Mouse (Mus musculus): ENCODE data around the gene 9530068E07Rik. TPM values are rescaled to one million over a fixed set of nuclear protein-coding genes. Genes with fewer than 3 reads are reported as not detected.
A peak's percentile ranks its signal among the peaks of the same experiment; 100 is the strongest.

Gene 9530068E07Rik
- polyA plus RNA-seq, 1 experiment from 2014 or later: 136 TPM

DNA sequence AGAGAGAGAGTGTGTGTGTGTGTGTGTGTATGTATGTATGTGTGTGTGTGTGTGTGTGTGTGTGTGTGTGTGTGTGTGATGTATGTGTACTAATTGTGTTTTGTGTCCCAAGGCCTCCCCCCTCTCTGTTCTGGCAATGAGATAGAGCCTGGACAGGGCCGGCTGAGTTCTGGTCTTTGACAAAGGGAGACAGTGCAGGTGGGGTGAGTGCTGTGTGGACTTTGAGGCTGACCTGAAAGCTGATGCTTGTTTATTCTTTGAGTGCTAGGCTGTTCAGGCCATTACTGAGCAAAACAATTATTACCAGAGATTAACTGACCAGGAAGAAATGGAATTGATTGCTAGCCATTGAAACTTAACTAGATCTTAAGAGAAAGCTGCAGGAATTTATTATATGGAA, 6.3 kb downstream of the 9530068E07Rik start:
- ATAC-seq: no peak
- peaks cover 10% of the 10 kb centered on the region for H3K36me3 ChIP-seq (ENCODE audit: control insufficient read depth, insufficient read depth, low read length)
- 79% methylated on average over 1 of the region's 1 CpGs for WGBS
- H3K4me1 ChIP-seq (ENCODE audit: control insufficient read depth, insufficient read depth, low read depth, low read length): peaks cover 5% of the 10 kb centered on the region
- no peak overlapping the region for H3K9ac ChIP-seq (ENCODE audit: low read depth, low read length)
- no peak overlapping the region for H3K4me2 ChIP-seq (ENCODE audit: low read length)
- no peaks in the 10 kb centered on the region for H3K9me3 ChIP-seq (ENCODE audit: control insufficient read depth, low read length)
- H3K27me3 ChIP-seq (replicated peaks; ENCODE audit: control insufficient read depth, insufficient read depth, low read length): no peaks in the 10 kb centered on the region
- H3K4me3 ChIP-seq (ENCODE audit: low read length): no peak overlapping the region
- H3K27ac ChIP-seq (ENCODE audit: low read depth, low read length): no peak overlapping the region

DNA sequence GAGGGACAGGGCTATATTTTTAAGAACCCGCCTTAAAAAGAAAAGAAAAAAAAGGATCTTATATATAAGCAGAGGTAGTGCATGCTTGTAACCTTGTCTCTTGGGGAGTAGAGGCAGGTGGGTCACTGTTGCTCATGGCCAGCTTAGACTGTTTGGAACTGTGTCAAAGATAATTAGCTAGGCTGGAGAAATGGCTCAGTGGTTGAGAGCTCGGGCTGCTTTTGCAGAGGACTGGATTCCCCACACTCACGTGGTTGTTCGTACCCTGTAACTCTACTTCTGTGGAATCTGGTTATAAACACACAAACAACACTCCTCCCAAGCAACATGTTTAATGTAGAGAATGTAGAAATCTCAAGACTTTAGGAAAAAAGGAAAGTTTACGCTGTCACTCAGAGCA, 8.0 kb downstream of the 9530068E07Rik start:
- no peaks in the 10 kb centered on the region for H3K9me3 ChIP-seq (ENCODE audit: control insufficient read depth, low read length)
- no peak overlapping the region for H3K27ac ChIP-seq (ENCODE audit: low read depth, low read length)
- peaks cover 23% of the 10 kb centered on the region for H3K36me3 ChIP-seq (ENCODE audit: control insufficient read depth, insufficient read depth, low read length)
- ATAC-seq: no peak
- H3K27me3 ChIP-seq (replicated peaks; ENCODE audit: control insufficient read depth, insufficient read depth, low read length): no peaks in the 10 kb centered on the region
- H3K9ac ChIP-seq (ENCODE audit: low read depth, low read length): no peak overlapping the region
- no peaks in the 10 kb centered on the region for H3K4me1 ChIP-seq (ENCODE audit: control insufficient read depth, insufficient read depth, low read depth, low read length)
- no peak overlapping the region for H3K4me2 ChIP-seq (ENCODE audit: low read length)
- WGBS: 90% methylated on average over 5 of the region's 5 CpGs
- no peak overlapping the region for H3K4me3 ChIP-seq (ENCODE audit: low read length)

DNA sequence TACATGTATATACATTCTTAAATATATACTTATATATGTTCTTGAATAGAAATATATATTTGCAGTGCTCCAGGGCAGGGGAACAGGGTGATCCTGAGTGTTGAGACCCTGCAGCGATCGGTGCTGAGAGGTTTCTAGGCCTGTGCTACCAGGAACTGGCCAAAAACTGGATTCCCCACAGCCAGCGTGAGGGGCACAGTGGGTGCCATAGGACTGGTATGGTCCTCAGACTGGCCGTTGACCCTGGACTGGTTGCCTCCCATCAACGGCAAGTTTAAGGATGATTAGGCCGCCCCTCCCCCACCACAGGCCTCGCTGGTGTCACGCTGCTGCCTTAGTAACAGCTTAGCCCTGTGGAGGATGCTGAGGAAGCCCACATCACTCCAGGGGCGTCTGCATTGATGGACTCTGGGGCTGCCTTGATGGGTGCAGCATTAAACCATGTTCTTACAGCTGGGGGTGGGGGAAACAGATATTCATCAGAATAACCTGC, 9.0 kb downstream of the 9530068E07Rik start:
- Histone ChIP-seq H3K4me1 (ENCODE audit: control insufficient read depth, insufficient read depth, low read depth, low read length) (no peaks in the 10 kb centered on the region), H3K9ac (ENCODE audit: low read depth, low read length) (no peak overlapping the region), H3K9me3 (ENCODE audit: control insufficient read depth, low read length) (no peaks in the 10 kb centered on the region), H3K4me2 (ENCODE audit: low read length) (no peak overlapping the region), H3K4me3 (ENCODE audit: low read length) (no peak overlapping the region), H3K27me3 (replicated peaks; ENCODE audit: control insufficient read depth, insufficient read depth, low read length) (no peaks in the 10 kb centered on the region), H3K27ac (ENCODE audit: low read depth, low read length) (no peak overlapping the region), H3K36me3 (ENCODE audit: control insufficient read depth, insufficient read depth, low read length) (peaks cover 26% of the 10 kb centered on the region)
- no peak for ATAC-seq
- WGBS: 75% methylated on average over 9 of the region's 9 CpGs

DNA sequence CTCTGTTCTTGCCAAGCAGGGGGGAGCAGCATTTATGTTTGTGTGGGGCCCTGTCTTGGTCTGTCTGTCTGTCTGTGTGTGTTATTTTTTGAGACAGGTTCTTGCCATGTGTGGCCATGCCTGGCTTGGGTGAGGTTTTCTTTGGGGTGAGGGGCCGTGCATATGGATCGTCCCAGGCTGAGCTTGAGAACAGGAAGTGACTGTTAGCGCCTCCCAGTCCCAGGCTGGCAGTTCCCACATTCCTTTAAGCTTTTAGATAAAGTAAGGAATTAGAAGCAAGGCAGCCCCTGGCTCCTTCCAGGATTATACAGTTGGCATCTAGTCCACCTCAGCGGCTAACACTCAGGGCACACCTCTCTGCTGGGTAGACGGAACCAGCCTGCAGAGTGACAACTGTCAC, 13.1 kb downstream of the 9530068E07Rik start:
- Histone ChIP-seq H3K4me2 (ENCODE audit: low read length) (no peak overlapping the region), H3K27me3 (replicated peaks; ENCODE audit: control insufficient read depth, insufficient read depth, low read length) (no peaks in the 10 kb centered on the region), H3K9me3 (ENCODE audit: control insufficient read depth, low read length) (no peaks in the 10 kb centered on the region), H3K4me3 (ENCODE audit: low read length) (no peak overlapping the region), H3K27ac (ENCODE audit: low read depth, low read length) (no peak overlapping the region), H3K9ac (ENCODE audit: low read depth, low read length) (no peak overlapping the region), H3K36me3 (ENCODE audit: control insufficient read depth, insufficient read depth, low read length) (peaks cover 23% of the 10 kb centered on the region), H3K4me1 (ENCODE audit: control insufficient read depth, insufficient read depth, low read depth, low read length) (no peaks in the 10 kb centered on the region)
- ATAC-seq: no peak
- WGBS: 86% methylated on average over 5 of the region's 5 CpGs

DNA sequence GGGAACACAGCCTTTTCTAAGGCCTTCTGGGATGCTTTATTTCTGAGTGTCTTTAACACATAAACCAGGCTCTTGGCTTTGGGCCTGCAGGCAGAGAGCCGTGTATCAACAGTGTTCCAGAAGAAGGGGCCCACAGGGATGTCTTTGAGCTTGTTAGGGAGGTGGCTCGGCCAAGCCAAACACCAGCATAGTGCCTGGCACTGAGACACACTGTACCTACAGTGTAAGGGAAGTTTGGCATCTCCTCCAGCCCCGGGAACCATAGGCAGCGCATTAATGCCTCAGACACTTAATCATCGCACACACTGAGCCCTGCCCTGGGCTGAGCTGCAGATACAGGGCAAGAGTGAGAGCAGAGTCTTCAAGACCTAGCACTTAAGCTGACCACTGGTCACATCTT, 22.1 kb downstream of the 9530068E07Rik start:
- no peak overlapping the region for H3K27ac ChIP-seq (ENCODE audit: low read depth, low read length)
- H3K4me3 ChIP-seq (ENCODE audit: low read length): no peak overlapping the region
- ATAC-seq: 0 out of 2 replicates have a peak, but pooled peaks have one; percentile 24
- 60% methylated on average over 5 of the region's 5 CpGs for WGBS
- H3K9ac ChIP-seq (ENCODE audit: low read depth, low read length): no peak overlapping the region
- no peak overlapping the region for H3K4me2 ChIP-seq (ENCODE audit: low read length)
- peaks cover 2% of the 10 kb centered on the region; the same call in 1 of the 2 replicates for H3K27me3 ChIP-seq (replicated peaks; ENCODE audit: control insufficient read depth, insufficient read depth, low read length)
- H3K4me1 ChIP-seq (ENCODE audit: control insufficient read depth, insufficient read depth, low read depth, low read length): no peaks in the 10 kb centered on the region
- no peaks in the 10 kb centered on the region for H3K9me3 ChIP-seq (ENCODE audit: control insufficient read depth, low read length)
- H3K36me3 ChIP-seq (ENCODE audit: control insufficient read depth, insufficient read depth, low read length): no peaks in the 10 kb centered on the region

DNA sequence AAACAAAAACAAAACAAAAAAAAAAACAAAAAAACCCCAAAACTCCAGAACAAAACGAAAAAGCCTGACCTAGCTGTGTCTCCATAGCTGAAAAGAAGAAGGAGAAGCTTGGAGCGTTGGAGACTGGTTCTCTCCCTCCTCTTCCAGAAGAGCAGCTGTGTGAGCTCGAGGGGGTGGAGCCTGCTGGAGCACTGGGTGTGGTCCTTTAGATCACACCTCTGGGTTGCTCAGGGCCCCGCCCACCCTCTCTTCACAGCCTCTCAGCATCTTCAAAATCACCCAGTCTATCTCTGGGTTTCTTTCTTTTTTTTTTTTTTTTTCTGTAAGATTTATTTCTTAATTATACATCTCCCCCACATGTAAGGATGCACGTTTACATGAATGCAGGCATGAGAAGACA, 23.0 kb downstream of the 9530068E07Rik start:
- Histone ChIP-seq H3K9ac (ENCODE audit: low read depth, low read length) (no peak overlapping the region), H3K27ac (ENCODE audit: low read depth, low read length) (no peak overlapping the region), H3K36me3 (ENCODE audit: control insufficient read depth, insufficient read depth, low read length) (no peaks in the 10 kb centered on the region), H3K4me3 (ENCODE audit: low read length) (no peak overlapping the region), H3K27me3 (replicated peaks; ENCODE audit: control insufficient read depth, insufficient read depth, low read length) (peaks cover 2% of the 10 kb centered on the region; the same call in 1 of the 2 replicates), H3K4me1 (ENCODE audit: control insufficient read depth, insufficient read depth, low read depth, low read length) (no peaks in the 10 kb centered on the region), H3K4me2 (ENCODE audit: low read length) (no peak overlapping the region), H3K9me3 (ENCODE audit: control insufficient read depth, low read length) (no peaks in the 10 kb centered on the region)
- ATAC-seq: no peak
- WGBS: 55% methylated on average over 5 of the region's 5 CpGs

DNA sequence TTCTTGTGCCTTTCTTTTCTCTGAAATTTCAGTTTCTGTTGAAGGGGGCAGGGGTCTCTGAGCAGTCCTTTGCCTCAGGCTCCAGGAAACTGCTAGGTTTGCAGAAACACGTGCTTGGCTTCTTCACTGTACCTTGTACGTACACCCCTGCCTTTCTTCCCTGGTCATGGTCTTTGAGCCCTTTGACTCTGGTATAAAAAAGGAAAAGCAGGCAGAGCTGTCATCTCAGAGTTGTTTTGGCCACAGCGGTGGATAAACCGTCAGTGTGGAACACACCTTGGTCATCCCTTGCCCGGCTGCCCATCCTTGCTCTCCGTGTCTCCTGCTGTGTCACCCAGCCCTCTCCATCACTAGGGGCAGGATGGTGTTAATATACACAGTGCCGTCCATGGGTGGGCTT, 23.6 kb downstream of the 9530068E07Rik start:
- H3K27ac ChIP-seq (ENCODE audit: low read depth, low read length): no peak overlapping the region
- ATAC-seq: no peak
- no peaks in the 10 kb centered on the region for H3K9me3 ChIP-seq (ENCODE audit: control insufficient read depth, low read length)
- 82% methylated on average over 7 of the region's 7 CpGs for WGBS
- H3K27me3 ChIP-seq (replicated peaks; ENCODE audit: control insufficient read depth, insufficient read depth, low read length): peaks cover 2% of the 10 kb centered on the region; the same call in 1 of the 2 replicates
- no peak overlapping the region for H3K9ac ChIP-seq (ENCODE audit: low read depth, low read length)
- no peak overlapping the region for H3K4me3 ChIP-seq (ENCODE audit: low read length)
- no peaks in the 10 kb centered on the region for H3K4me1 ChIP-seq (ENCODE audit: control insufficient read depth, insufficient read depth, low read depth, low read length)
- H3K36me3 ChIP-seq (ENCODE audit: control insufficient read depth, insufficient read depth, low read length): no peaks in the 10 kb centered on the region
- H3K4me2 ChIP-seq (ENCODE audit: low read length): no peak overlapping the region

DNA sequence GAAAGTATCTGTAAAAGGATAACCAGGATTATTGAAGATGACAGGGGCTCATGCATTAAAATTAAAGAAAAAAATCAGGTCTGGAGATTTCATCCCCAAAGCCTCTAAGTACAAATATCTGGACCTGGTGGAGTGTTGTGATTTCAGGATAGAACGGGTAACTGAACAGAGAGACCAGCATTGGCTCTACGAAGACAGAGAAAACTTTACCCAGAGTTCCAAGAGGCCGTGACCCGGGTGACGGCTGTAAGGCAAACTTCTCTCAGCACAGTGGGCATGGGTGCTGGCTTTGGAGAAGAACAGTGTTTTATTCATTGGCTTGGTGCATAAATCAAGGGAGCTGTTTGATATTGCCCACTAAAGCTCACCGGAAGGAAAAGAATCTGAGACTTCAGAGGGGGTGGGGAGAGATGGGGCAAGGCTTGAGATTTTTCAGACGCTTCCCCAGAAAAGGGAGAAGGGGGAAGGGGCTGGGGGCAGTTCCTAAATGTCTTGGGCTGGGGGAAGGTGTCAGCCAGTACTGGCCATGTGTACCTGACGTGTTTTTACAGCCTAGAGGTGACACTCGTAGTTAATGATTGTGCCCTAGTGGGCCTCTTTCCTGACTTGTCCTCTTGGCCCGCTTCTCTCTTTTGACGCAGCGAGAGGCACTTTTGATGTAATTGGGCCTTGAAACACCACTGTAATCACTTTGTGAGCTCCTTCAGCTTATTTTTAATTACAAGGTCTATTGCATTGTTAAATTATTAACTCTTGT, 24.2 kb downstream of the 9530068E07Rik start:
- Histone ChIP-seq H3K4me1 (ENCODE audit: control insufficient read depth, insufficient read depth, low read depth, low read length) (no peaks in the 10 kb centered on the region), H3K36me3 (ENCODE audit: control insufficient read depth, insufficient read depth, low read length) (no peaks in the 10 kb centered on the region), H3K27me3 (replicated peaks; ENCODE audit: control insufficient read depth, insufficient read depth, low read length) (peaks cover 2% of the 10 kb centered on the region; the same call in 1 of the 2 replicates), H3K9ac (ENCODE audit: low read depth, low read length) (no peak overlapping the region), H3K4me2 (ENCODE audit: low read length) (no peak overlapping the region), H3K9me3 (ENCODE audit: control insufficient read depth, low read length) (no peaks in the 10 kb centered on the region), H3K4me3 (ENCODE audit: low read length) (no peak overlapping the region), H3K27ac (ENCODE audit: low read depth, low read length) (no peak overlapping the region)
- ATAC-seq: no peak
- WGBS: 68% methylated on average over 12 of the region's 12 CpGs

DNA sequence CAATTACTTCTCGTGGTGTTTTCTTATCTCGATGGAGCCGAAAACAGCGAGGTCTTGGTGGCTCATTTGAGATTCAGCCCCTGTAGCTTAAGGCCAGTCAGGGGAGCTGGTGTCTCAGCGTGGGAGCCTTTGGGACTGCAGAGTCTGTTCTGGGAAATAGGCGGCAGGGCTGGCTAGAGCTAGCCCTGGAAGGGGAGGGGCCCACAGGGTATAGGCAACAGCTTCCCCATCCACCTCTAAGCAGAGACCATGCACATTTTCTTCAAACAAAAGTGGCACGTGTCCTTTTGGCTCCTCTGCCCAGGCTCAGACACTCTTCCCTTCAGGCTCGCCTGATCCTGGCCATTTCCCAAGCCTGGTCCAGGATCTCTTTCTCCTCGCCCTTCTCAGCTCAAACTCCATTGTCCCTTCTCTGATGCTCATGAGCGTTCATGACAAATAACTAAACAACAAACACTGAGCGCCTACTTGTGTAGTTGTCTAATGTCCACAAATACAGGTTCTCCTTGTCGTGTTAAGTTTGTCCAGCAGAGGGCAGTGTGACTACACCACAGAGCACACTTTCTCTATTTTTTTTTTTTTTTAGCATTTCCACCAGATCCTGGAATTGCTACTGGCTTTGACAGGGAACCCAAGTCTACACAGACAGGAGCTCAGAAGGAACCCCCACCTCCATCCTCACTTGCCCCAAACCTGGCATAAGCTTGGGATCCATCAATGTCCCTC, 25.0 kb downstream of the 9530068E07Rik start:
- 0 out of 2 replicates have a peak, but pooled peaks have one; percentile 42 for ATAC-seq
- no peak overlapping the region for H3K4me3 ChIP-seq (ENCODE audit: low read length)
- H3K9me3 ChIP-seq (ENCODE audit: control insufficient read depth, low read length): no peaks in the 10 kb centered on the region
- no peaks in the 10 kb centered on the region for H3K36me3 ChIP-seq (ENCODE audit: control insufficient read depth, insufficient read depth, low read length)
- no peak overlapping the region for H3K9ac ChIP-seq (ENCODE audit: low read depth, low read length)
- 33% methylated on average over 12 of the region's 12 CpGs for WGBS
- H3K4me2 ChIP-seq (ENCODE audit: low read length): no peak overlapping the region
- no peaks in the 10 kb centered on the region for H3K4me1 ChIP-seq (ENCODE audit: control insufficient read depth, insufficient read depth, low read depth, low read length)
- H3K27ac ChIP-seq (ENCODE audit: low read depth, low read length): no peak overlapping the region
- peaks cover 2% of the 10 kb centered on the region; the same call in 1 of the 2 replicates for H3K27me3 ChIP-seq (replicated peaks; ENCODE audit: control insufficient read depth, insufficient read depth, low read length)

All from hindbrain, embryonic 16.5 days (tissue).